Mouse (Mus musculus): ENCODE data around the gene Padi1.

- no peak for TF ChIP-seq POLR2A (IDR thresholded peaks at IDR 0.05; ENCODE audit: insufficient read length, low read depth)
- TF ChIP-seq MAX (IDR thresholded peaks at IDR 0.05; ENCODE audit: low read depth), result no peak
- TF ChIP-seq REST (IDR thresholded peaks at IDR 0.05; ENCODE audit: insufficient read depth, insufficient read length), result no peak
- no peak for TF ChIP-seq USF1 (IDR thresholded peaks at IDR 0.05; ENCODE audit: low read depth)
- no peak for TF ChIP-seq E2F4 (IDR thresholded peaks at IDR 0.05; ENCODE audit: insufficient read depth)
- TF ChIP-seq MYOG (IDR thresholded peaks at IDR 0.05; ENCODE audit: control insufficient read depth in 1 of 3, insufficient read depth in 1 of 3, insufficient read length in 2 of 3, low read depth in 2 of 3), result no peak
- TF ChIP-seq POLR2AphosphoS2 (IDR thresholded peaks at IDR 0.05; ENCODE audit: insufficient read length, low read depth), result no peak
- no peak for TF ChIP-seq TCF12 (IDR thresholded peaks at IDR 0.05; ENCODE audit: insufficient read depth, poor library complexity, severe bottlenecking)
- no peak for TF ChIP-seq MYOD1 (IDR thresholded peaks at IDR 0.05; ENCODE audit: control insufficient read depth in 1 of 3, insufficient read length in 2 of 3, low read depth in 2 of 3)
- no peak for TF ChIP-seq SRF (IDR thresholded peaks at IDR 0.05; ENCODE audit: control insufficient read depth, insufficient read length, low read depth)
- TF ChIP-seq TCF3 (IDR thresholded peaks at IDR 0.05; ENCODE audit: insufficient read length, low read depth), result no peak
- no peak for TF ChIP-seq CEBPB (IDR thresholded peaks at IDR 0.05; ENCODE audit: insufficient read depth, poor library complexity, severe bottlenecking)
Observed at GRCm38 (mm10) chr4:140860767-140861147, 15.2 kb upstream of the Padi1 start.
